Mouse (Mus musculus) liver, postnatal 0 days (tissue): ENCODE measurements at regions not wholly inside any gene's neighbourhood (a gene's known extent, or its start where the extent isn't known, plus 50 kb on each side); places are given as distances from the start of the nearest gene placed in this dataset.

Source experiments
- ATAC-seq: fragments of 200-750 bp; cut with Nextera tagmentation; 2 replicates; pipeline ENCODE4 v1.8.0; 2017; ENCODE audit warnings: mild to moderate bottlenecking, moderate library complexity
- DNase-seq: peaks from one replicate; pipeline ENCODE4 v3.0.0-alpha.2; 2016
- H3K27ac ChIP-seq: fragments of 300-500 bp; sonication (generic); 2 replicates; pipeline ENCODE4 v1.5.1; 2014; ENCODE audit warnings: antibody characterized with exemption, moderate library complexity, mild to moderate bottlenecking, low read depth
- H3K27me3 ChIP-seq: fragments of 300-500 bp; sonication (generic); 2 replicates; pipeline ENCODE4 v1.6.1; 2014; ENCODE audit warnings: low read length, control low read depth, mixed read lengths; ENCODE audit not compliant: insufficient read depth
- H3K36me3 ChIP-seq: fragments of 300-500 bp; sonication (generic); replicated peaks from 2 replicates; pipeline ENCODE4 v1.6.1; 2014; ENCODE audit warnings: mild to moderate bottlenecking, control low read depth, low read length, moderate library complexity, mixed read lengths; ENCODE audit not compliant: insufficient read depth
- H3K4me1 ChIP-seq: fragments of 300-500 bp; sonication (generic); 2 replicates; pipeline ENCODE4 v1.6.1; 2014; ENCODE audit warnings: antibody characterized with exemption, mild to moderate bottlenecking, control low read depth; ENCODE audit not compliant: insufficient read depth
- H3K4me2 ChIP-seq: fragments of 300-500 bp; sonication (generic); 2 replicates; pipeline ENCODE4 v1.6.1; 2014; ENCODE audit warnings: low read depth, mild to moderate bottlenecking, low read length, moderate library complexity, mixed read lengths
- H3K4me3 ChIP-seq: fragments of 300-500 bp; sonication (generic); 2 replicates; pipeline ENCODE4 v1.5.1; 2014; ENCODE audit warnings: low read depth, low read length
- H3K9ac ChIP-seq: fragments of 300-500 bp; sonication (generic); replicated peaks from 2 replicates; pipeline ENCODE4 v1.6.1; 2014; ENCODE audit warnings: mild to moderate bottlenecking, moderate library complexity
- H3K9me3 ChIP-seq: fragments of 300-500 bp; sonication (generic); 2 replicates; pipeline ENCODE4 v1.6.1; 2016; ENCODE audit warnings: mild to moderate bottlenecking, control low read depth, low read length, mixed read lengths
- CTCF ChIP-seq: sonication (generic); IDR thresholded peaks from 2 replicates; pipeline ENCODE4 v1.5.1; 2016; ENCODE audit warnings: antibody characterized with exemption, low read depth
- EP300 ChIP-seq: IDR thresholded peaks from 2 replicates; pipeline ENCODE4 v1.6.1; 2016; ENCODE audit warnings: antibody characterized with exemption, low read depth, mild to moderate bottlenecking
- WGBS: fragments of 180-500 bp; shearing (Covaris S2); extraction: QIAGEN DNeasy Blood & Tissue Kit; methylation state at CpG from one replicate; pipeline ENCODE4 v1.1.7; 2014; ENCODE audit not compliant: insufficient replicate concordance; 5-methylcytosine and 5-hydroxymethylcytosine counted together

DNA sequence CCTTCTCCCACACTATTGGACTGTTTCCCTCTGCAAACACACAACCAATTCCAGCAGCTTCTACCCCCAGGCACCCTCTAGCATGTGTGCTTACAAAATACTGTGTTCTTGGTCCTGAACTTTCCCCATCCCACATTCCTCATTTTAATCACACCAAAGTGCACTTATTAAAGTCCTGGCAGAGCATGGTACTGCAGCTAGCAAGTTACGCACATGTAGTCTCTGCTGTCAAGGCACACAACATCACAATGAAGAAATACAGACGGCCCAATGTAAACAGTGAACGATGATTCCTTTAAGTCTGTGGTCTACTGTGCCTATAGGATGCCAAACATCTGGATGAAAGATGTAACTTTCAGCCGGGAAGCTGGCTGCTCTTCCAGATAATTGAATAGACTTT lies 98.3 kb upstream of the Tspan2 start:
- H3K4me1 ChIP-seq, result no peaks in the 10 kb centered on the region
- no peak overlapping the region for H3K4me2 ChIP-seq
- ATAC-seq, result no peak
- no peak overlapping the region for H3K27ac ChIP-seq
- TF ChIP-seq CTCF (no peak), EP300 (no peak)
- H3K9ac ChIP-seq, result no peak overlapping the region
- DNase-seq, result no peak
- no peaks in the 10 kb centered on the region for H3K9me3 ChIP-seq
- H3K4me3 ChIP-seq, result no peak overlapping the region
- no peaks in the 10 kb centered on the region for H3K27me3 ChIP-seq
- 75% methylated on average over 4 of the region's 4 CpGs for WGBS
- H3K36me3 ChIP-seq, result no peaks in the 10 kb centered on the region

DNA sequence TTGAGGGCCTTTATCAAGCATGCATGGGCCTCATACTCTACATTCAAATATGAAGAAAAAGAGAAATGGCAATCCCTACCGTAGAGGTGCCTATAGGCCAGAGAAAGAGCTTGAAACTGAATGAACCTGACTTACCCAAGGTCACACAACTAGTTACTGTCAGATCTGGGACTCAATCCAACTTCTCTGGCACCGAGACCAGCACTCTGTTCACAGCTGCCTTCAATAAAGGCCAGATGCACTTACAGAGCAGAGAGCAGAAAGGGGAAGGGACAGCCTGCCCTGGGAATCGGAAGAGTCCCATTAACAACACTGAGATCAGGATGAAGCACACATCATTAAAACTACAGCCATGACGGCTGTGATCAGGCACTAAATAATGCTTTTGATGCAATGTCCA lies 97.7 kb upstream of the Tspan2 start:
- H3K4me1 ChIP-seq, result no peaks in the 10 kb centered on the region
- H3K9ac ChIP-seq, result no peak overlapping the region
- no peak overlapping the region for H3K4me2 ChIP-seq
- no peak overlapping the region for H3K27ac ChIP-seq
- no peaks in the 10 kb centered on the region for H3K27me3 ChIP-seq
- H3K9me3 ChIP-seq, result no peaks in the 10 kb centered on the region
- no peak for DNase-seq
- no peaks in the 10 kb centered on the region for H3K36me3 ChIP-seq
- ATAC-seq, result no peak
- H3K4me3 ChIP-seq, result no peak overlapping the region
- TF ChIP-seq CTCF (no peak), EP300 (no peak)
- 74% methylated on average over 4 of the region's 4 CpGs for WGBS

DNA sequence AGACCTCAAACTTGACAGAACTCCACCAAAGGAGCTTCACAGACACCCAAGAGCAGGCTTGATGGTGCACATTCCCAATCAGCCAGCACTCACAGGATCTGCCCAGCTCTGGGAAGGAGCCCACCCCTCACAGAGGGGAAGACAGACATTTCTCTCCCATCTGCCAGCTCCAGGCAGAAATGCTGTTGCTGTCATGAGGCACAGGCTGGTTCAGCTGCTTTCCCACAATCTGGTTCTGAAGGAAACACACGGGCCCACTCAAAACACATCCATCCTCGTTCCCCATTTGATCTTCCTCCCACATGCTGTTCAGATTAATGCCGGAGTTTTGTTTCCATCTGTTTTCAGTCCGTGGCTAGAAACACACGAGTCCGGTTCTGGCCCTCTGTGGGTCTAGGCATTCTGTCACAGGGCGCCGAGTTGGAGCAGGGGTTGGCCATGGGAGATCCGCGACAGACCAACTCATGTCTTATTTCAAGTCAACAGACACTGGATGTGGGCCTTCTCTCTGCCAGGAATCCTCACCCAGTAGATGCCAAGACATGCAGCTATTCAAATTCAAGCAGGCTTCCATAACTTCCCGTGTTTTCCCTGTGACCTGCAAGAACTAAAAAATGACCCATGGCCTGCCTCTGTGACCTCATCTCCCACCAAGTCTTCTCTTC lies 89.9 kb upstream of the Tspan2 start:
- Histone ChIP-seq H3K27me3 (no peaks in the 10 kb centered on the region), H3K9ac (no peak overlapping the region), H3K36me3 (no peaks in the 10 kb centered on the region), H3K27ac (no peak overlapping the region), H3K4me3 (no peak overlapping the region), H3K4me2 (no peak overlapping the region), H3K4me1 (no peaks in the 10 kb centered on the region), H3K9me3 (no peaks in the 10 kb centered on the region)
- WGBS, result 75% methylated on average over 11 of the region's 11 CpGs
- DNase-seq (no peak), ATAC-seq (no peak)
- TF ChIP-seq CTCF (no peak), EP300 (no peak)

DNA sequence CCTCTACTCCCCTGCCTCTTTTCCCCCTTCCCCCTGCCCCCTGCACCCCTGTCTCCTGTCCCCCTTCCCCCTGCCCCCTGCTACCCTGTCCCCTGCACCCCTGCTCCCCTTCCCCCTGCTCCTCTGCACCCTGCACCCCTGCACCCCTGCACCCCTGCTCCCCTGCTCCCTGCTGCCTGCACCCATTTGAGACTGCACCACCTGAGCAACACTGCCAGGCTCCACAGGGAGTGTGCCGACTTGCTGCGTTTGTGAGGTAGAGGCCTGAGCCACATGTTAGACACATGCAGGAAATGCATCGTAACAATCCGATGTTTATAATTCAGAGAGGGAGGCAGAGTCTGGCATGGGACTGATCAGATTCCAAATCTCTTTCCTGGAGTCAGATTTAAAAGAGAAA lies 85.9 kb upstream of the Tspan2 start:
- WGBS, result 62% methylated on average over 4 of the region's 4 CpGs
- Histone ChIP-seq H3K27me3 (no peaks in the 10 kb centered on the region), H3K27ac (no peak overlapping the region), H3K4me3 (no peak overlapping the region), H3K9me3 (no peaks in the 10 kb centered on the region), H3K9ac (no peak overlapping the region), H3K36me3 (no peaks in the 10 kb centered on the region), H3K4me2 (no peak overlapping the region), H3K4me1 (no peaks in the 10 kb centered on the region)
- DNase-seq (no peak), ATAC-seq (no peak)
- TF ChIP-seq EP300, result no peak
- TF ChIP-seq CTCF, result no peak

DNA sequence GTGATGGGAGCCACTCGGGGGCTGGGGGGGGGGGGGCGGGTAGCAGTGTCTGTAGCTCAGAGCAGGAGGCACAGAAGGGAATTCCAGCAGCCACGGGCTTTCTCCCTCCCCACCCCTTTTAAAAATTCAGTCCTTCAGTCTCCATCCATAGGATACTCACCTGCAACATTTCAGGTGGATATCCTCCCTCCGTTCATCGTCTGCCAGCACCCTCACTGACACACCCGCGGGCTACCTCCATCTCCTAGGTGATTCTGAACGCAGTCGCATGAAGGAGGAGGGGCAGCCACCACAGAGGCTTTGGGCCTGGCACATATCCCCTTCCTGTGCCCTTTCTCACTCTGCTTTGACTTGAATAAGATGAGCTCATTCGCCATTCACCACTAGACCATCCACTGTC lies 79.4 kb upstream of the Tspan2 start:
- Histone ChIP-seq H3K27ac (no peak overlapping the region), H3K9me3 (no peaks in the 10 kb centered on the region), H3K27me3 (no peaks in the 10 kb centered on the region), H3K4me3 (no peak overlapping the region), H3K9ac (no peak overlapping the region), H3K4me1 (no peaks in the 10 kb centered on the region), H3K36me3 (no peaks in the 10 kb centered on the region), H3K4me2 (no peak overlapping the region)
- WGBS, result 74% methylated on average over 10 of the region's 10 CpGs
- ATAC-seq (no peak), DNase-seq (no peak)
- TF ChIP-seq EP300, result no peak
- no peak for TF ChIP-seq CTCF

- DNase-seq (no peak), ATAC-seq (no peak)
- no peak overlapping the region for H3K9ac ChIP-seq
- no peaks in the 10 kb centered on the region for H3K27me3 ChIP-seq
- no peak overlapping the region for H3K27ac ChIP-seq
- WGBS, result 75% methylated on average over 7 of the region's 7 CpGs
- TF ChIP-seq EP300, result no peak
- no peak for TF ChIP-seq CTCF
- H3K4me2 ChIP-seq, result no peak overlapping the region
- no peaks in the 10 kb centered on the region for H3K9me3 ChIP-seq
- H3K4me3 ChIP-seq, result no peak overlapping the region
- H3K36me3 ChIP-seq, result no peaks in the 10 kb centered on the region
- H3K4me1 ChIP-seq, result no peaks in the 10 kb centered on the region
Observed at GRCm38 (mm10) chr3:102657116-102657515, 77.2 kb upstream of the Tspan2 start.

- ATAC-seq (no peak), DNase-seq (no peak)
Observed at GRCm38 (mm10) chr3:102657531-102658060, 76.7 kb upstream of the Tspan2 start.

More at GRCm38 (mm10) chr3:102657531-102658060, 76.7 kb upstream of the Tspan2 start:
- Histone ChIP-seq H3K9ac (no peak overlapping the region), H3K27ac (no peak overlapping the region), H3K4me3 (no peak overlapping the region), H3K27me3 (no peaks in the 10 kb centered on the region), H3K9me3 (no peaks in the 10 kb centered on the region), H3K4me2 (no peak overlapping the region), H3K36me3 (no peaks in the 10 kb centered on the region), H3K4me1 (no peaks in the 10 kb centered on the region)
- TF ChIP-seq CTCF (no peak), EP300 (no peak)
- WGBS, result 70% methylated on average over 7 of the region's 7 CpGs
